Mouse (Mus musculus): ENCODE results near the gene Krt16.

- TF ChIP-seq CTCF (IDR thresholded peaks at IDR 0.05; ENCODE audit: extremely low read depth, insufficient read depth, low read length) (peak; percentile 100), POLR2A (IDR thresholded peaks at IDR 0.05; ENCODE audit: extremely low read depth, insufficient read depth, low read length) (no peak)
These were observed 46.6 kb upstream of the Krt16 start for GRCm38 (mm10) chr11:100295308-100295707.
